Mouse (Mus musculus): ENCODE measurements around the gene Sema6d.

DNA sequence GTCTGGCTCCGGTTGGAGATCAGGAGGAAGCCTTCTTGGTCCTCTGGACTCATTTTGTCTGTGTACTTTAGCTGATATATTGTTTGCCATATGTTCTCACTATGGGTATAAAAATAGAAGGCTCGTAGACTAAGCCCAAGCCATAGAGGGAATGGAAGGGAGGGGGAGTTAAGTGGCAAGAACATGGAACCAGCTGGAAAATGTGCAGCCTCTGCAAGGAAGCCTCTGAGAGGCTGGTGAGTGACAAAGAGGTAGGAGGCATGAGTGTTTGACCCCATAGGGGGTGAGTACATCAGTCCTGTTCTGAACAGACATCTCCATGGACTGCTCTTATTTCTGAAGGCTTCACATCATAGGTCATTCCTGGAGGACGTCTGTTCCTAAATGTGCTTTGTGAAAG, 37.1 kb downstream of the Sema6d start:
- TF ChIP-seq CTCF (IDR thresholded peaks at IDR 0.05; ENCODE audit: low read depth, low read length) (no peak), POLR2A (IDR thresholded peaks at IDR 0.05; ENCODE audit: borderline replicate concordance, low read depth, low read length) (no peak)
